26 mouse cellular contexts compared by ENCODE assay signal in the genomic region with DNA sequence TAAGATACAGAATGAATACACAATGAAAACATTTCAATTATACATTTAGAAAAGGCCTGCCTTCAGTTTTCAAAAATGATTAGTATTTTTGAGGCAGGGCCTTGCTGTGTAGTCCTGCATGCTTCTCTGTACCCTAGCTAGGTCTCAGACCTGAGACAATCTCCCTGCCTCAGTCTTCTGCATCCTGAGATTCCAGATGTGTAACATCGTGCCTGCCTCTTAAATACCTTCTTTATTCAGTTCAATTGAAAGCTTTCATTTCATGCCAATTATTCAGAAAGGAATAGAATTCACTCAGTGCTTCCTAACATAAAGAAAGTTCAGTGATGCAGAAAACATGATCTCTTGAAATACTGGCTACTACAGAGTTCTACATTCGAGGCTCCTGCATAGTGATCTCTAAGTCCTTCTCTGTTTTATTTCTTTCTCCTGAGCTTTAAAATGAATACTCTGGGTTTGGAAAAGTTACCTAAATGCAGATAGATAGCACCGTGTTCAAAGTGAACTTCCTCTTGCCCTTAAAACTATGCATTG.
"Had no signal": no experiment of that assay in that cellular context is flagged by ENCODE, and none has a peak within 500 bp of the region (broad histone marks: within the 10 kb centered on the region; RNA-seq: fewer than 3 reads in every experiment).

No protein-coding gene starts in this region.

- H3K9ac ChIP-seq: heart, embryonic 13.5 days; heart, embryonic 15.5 days; hindbrain, embryonic 12.5 days; hindbrain, embryonic 15.5 days; kidney, embryonic 15.5 days; limb, embryonic 13.5 days; limb, embryonic 15.5 days; liver, embryonic 12.5 days had no signal

- H3K9me3 ChIP-seq: heart, embryonic 13.5 days; heart, embryonic 15.5 days; hindbrain, embryonic 12.5 days; hindbrain, embryonic 15.5 days; kidney, embryonic 15.5 days; limb, embryonic 13.5 days; limb, embryonic 15.5 days; liver, embryonic 12.5 days had no signal

- H3K4me2 ChIP-seq: heart, embryonic 11.5 days; heart, embryonic 13.5 days; heart, embryonic 15.5 days; hindbrain, embryonic 12.5 days; hindbrain, embryonic 15.5 days; kidney, embryonic 15.5 days; limb, embryonic 13.5 days; limb, embryonic 15.5 days; liver, embryonic 12.5 days had no signal

- H3K4me3 ChIP-seq: heart, adult 2 months; heart, embryonic 13.5 days; heart, embryonic 15.5 days; hindbrain, embryonic 12.5 days; hindbrain, embryonic 15.5 days; kidney, embryonic 15.5 days; limb, embryonic 13.5 days; limb, embryonic 15.5 days; liver, embryonic 12.5 days had no signal

- ATAC-seq: hindbrain, postnatal 0 days; intestine, embryonic 16.5 days; liver, embryonic 12.5 days had no signal

- H3K27me3 ChIP-seq: heart, embryonic 13.5 days; heart, embryonic 15.5 days; hindbrain, embryonic 12.5 days; hindbrain, embryonic 15.5 days; kidney, embryonic 15.5 days; limb, embryonic 13.5 days; limb, embryonic 15.5 days; liver, embryonic 12.5 days had no signal

- DNase-seq: gastrocnemius, postnatal 14 days; gastrocnemius, postnatal 36 days; heart, adult 11 months; heart, adult 2 months; heart, postnatal 14 days; heart, postnatal 36 days; kidney, adult 11 months; kidney, adult 2 months; kidney, adult 9 months; kidney, postnatal 14 days; kidney, postnatal 36 days; layer of hippocampus, adult 9-11 months; layer of hippocampus, postnatal 36 days; left cerebral cortex, postnatal 4 days had no signal

- H3K36me3 ChIP-seq: heart, embryonic 13.5 days; heart, embryonic 15.5 days; hindbrain, embryonic 12.5 days; hindbrain, embryonic 15.5 days; kidney, embryonic 15.5 days; limb, embryonic 13.5 days; limb, embryonic 15.5 days; liver, embryonic 12.5 days had no signal

- H3K27ac ChIP-seq: heart, adult 2 months; heart, embryonic 13.5 days; heart, embryonic 15.5 days; hindbrain, embryonic 12.5 days; hindbrain, embryonic 15.5 days; hindbrain, postnatal 0 days; kidney, embryonic 15.5 days; kidney, postnatal 0 days; limb, embryonic 13.5 days; limb, embryonic 15.5 days; liver, embryonic 12.5 days had no signal

- H3K4me1 ChIP-seq: heart, embryonic 13.5 days; heart, embryonic 15.5 days; hindbrain, embryonic 12.5 days; hindbrain, embryonic 15.5 days; kidney, embryonic 15.5 days; limb, embryonic 13.5 days; limb, embryonic 15.5 days; liver, embryonic 12.5 days had no signal
